Mouse (Mus musculus) heart, adult 18-20 months (tissue): ENCODE data around the gene Sgcd. TPM values are rescaled to one million over a fixed set of nuclear protein-coding genes. Genes with fewer than 3 reads are reported as not detected.

Source experiments
- DNase-seq, 2 experiments: peaks; one replicate each; pipeline ENCODE4 v3.0.0; 2021 to 2022; ENCODE audit warnings: mixed read lengths in 1 of 2
- total RNA-seq, 2 experiments: library from RNA; stranded (reverse); gene quantifications; 2 replicates each; pipeline ENCODE4 v1.2.3; 2021

Sgcd gene
- total RNA-seq, 2 experiments from 2014 or later: 57.4 to 68.5 TPM

GRCm38 (mm10) chr11:47459214-47459613 lies 529.6 kb downstream of the Sgcd start:
- DNase-seq: no peak

- DNase-seq: no peak
These were observed 541.0 kb downstream of the Sgcd start for GRCm38 (mm10) chr11:47447790-47448189.

- no peak for DNase-seq
These were observed 542.4 kb downstream of the Sgcd start for GRCm38 (mm10) chr11:47446337-47446736.

GRCm38 (mm10) chr11:47445683-47446082 lies 543.1 kb downstream of the Sgcd start:
- DNase-seq: no peak

- DNase-seq: peak; percentile 1
These were observed 546.5 kb downstream of the Sgcd start for GRCm38 (mm10) chr11:47442266-47442665.

GRCm38 (mm10) chr11:47399607-47400006 lies 589.2 kb downstream of the Sgcd start:
- no peak for DNase-seq

GRCm38 (mm10) chr11:47390798-47391197 lies 598.0 kb downstream of the Sgcd start:
- DNase-seq: peak in 1 of 2 experiments; percentile 17

- no peak for DNase-seq
These were observed 599.4 kb downstream of the Sgcd start for GRCm38 (mm10) chr11:47389327-47389726.

- peak in 1 of 2 experiments; percentile 14 for DNase-seq
These were observed 601.0 kb downstream of the Sgcd start for GRCm38 (mm10) chr11:47387726-47388125.

- DNase-seq: no peak
These were observed 602.6 kb downstream of the Sgcd start for GRCm38 (mm10) chr11:47386136-47386535.

- DNase-seq: no peak
These were observed 609.2 kb downstream of the Sgcd start for GRCm38 (mm10) chr11:47379630-47379958.

GRCm38 (mm10) chr11:47378843-47379629 lies 609.7 kb downstream of the Sgcd start:
- peak; percentile 81 to 83 for DNase-seq

- peak; percentile 57 to 68 for DNase-seq
These were observed 611.3 kb downstream of the Sgcd start for GRCm38 (mm10) chr11:47377421-47377820.

- DNase-seq: no peak
These were observed 611.9 kb downstream of the Sgcd start for GRCm38 (mm10) chr11:47376915-47377314.

- DNase-seq: peak in 1 of 2 experiments; percentile 44
These were observed 617.2 kb downstream of the Sgcd start for GRCm38 (mm10) chr11:47371616-47372015.

- peak in 1 of 2 experiments; percentile 22 for DNase-seq
These were observed 637.2 kb downstream of the Sgcd start for GRCm38 (mm10) chr11:47351585-47351984.

- no peak for DNase-seq
These were observed 645.3 kb downstream of the Sgcd start for GRCm38 (mm10) chr11:47343486-47343885.

GRCm38 (mm10) chr11:47333702-47334101 lies 655.1 kb downstream of the Sgcd start:
- no peak for DNase-seq

- DNase-seq: peak in 1 of 2 experiments; percentile 14
These were observed 683.2 kb downstream of the Sgcd start for GRCm38 (mm10) chr11:47305579-47305978.

GRCm38 (mm10) chr11:47304702-47305450 lies 683.9 kb downstream of the Sgcd start:
- DNase-seq: peak; percentile 31 to 40

- no peak for DNase-seq
These were observed 689.0 kb downstream of the Sgcd start for GRCm38 (mm10) chr11:47299777-47300176.

GRCm38 (mm10) chr11:47297805-47298340 lies 690.9 kb downstream of the Sgcd start:
- no peak for DNase-seq

- DNase-seq: no peak
These were observed 694.0 kb downstream of the Sgcd start for GRCm38 (mm10) chr11:47294741-47295140.
